In the genomic region with DNA sequence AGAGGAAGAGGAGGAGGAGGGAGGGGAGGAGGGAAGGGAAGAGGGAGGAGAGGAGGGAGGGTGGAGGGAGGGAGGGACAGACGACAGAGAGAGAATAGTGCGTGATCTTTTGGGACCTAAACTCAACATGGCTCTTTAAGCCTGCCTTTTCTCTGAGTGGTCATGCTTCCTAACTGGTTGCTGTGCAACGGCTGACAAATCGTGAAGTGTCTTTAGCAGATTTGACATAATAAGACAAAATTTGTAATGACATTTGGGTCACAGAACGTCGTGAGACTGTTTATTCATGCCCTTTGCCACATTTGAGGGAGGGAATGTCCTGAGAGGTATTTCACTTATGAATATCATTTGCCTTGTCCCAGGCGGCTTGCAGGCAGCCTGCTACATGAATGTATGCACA, we compare ENCODE assay signal across 21 mouse cellular contexts.
"Had no signal": no experiment of that assay in that cellular context is flagged by ENCODE, and none has a peak within 500 bp of the region (broad histone marks: within the 10 kb centered on the region; RNA-seq: fewer than 3 reads in every experiment).

No protein-coding gene starts in this region.

- H3K27ac ChIP-seq: heart, adult 2 months; heart, embryonic 13.5 days; heart, embryonic 15.5 days; hindbrain, embryonic 13.5 days; layer of hippocampus, adult 2 months; limb, embryonic 13.5 days; limb, embryonic 15.5 days had no signal

- H3K9me3 ChIP-seq: heart, embryonic 13.5 days; heart, embryonic 15.5 days; hindbrain, embryonic 13.5 days; limb, embryonic 15.5 days had no signal

- DNase-seq: gastrocnemius, postnatal 14 days; gastrocnemius, postnatal 36 days; heart, adult 2 months; heart, postnatal 14 days; heart, postnatal 36 days; kidney, adult 18-20 months; kidney, adult 8-10 months; kidney, postnatal 10 days; kidney, postnatal 25 days; kidney, postnatal 4 days; layer of hippocampus, postnatal 36 days; left cerebral cortex, postnatal 4 days had no signal

- H3K9ac ChIP-seq: heart, embryonic 13.5 days; heart, embryonic 15.5 days; hindbrain, embryonic 13.5 days; limb, embryonic 13.5 days; limb, embryonic 15.5 days had no signal

- H3K4me3 ChIP-seq: heart, adult 2 months; heart, embryonic 13.5 days; heart, embryonic 15.5 days; hindbrain, embryonic 13.5 days; layer of hippocampus, adult 2 months; limb, embryonic 13.5 days; limb, embryonic 15.5 days had no signal

- H3K27me3 ChIP-seq: heart, embryonic 13.5 days; heart, embryonic 15.5 days; hindbrain, embryonic 13.5 days; limb, embryonic 13.5 days; limb, embryonic 15.5 days had no signal

- ATAC-seq: hindbrain, embryonic 16.5 days; intestine, postnatal 0 days had no signal

- H3K36me3 ChIP-seq: heart, embryonic 13.5 days; heart, embryonic 15.5 days; hindbrain, embryonic 13.5 days; limb, embryonic 13.5 days; limb, embryonic 15.5 days had no signal

- H3K4me2 ChIP-seq: heart, embryonic 11.5 days; heart, embryonic 13.5 days; heart, embryonic 15.5 days; hindbrain, embryonic 13.5 days; limb, embryonic 13.5 days; limb, embryonic 15.5 days had no signal
